Mouse (Mus musculus) testis, adult 2 months (tissue): ENCODE data around the gene Cables2. TPM values are rescaled to one million over a fixed set of nuclear protein-coding genes. Genes with fewer than 3 reads are reported as not detected.
"Not testable (repeated sequence)": the region's sequence is repeated elsewhere in the genome, so short reads cannot be mapped to it uniquely, and the experiment has no call there.

Source experiments
- H3K27ac ChIP-seq: fragments of 200-500 bp; 2 replicates; pipeline ENCODE4 v1.5.1; 2012; ENCODE audit warnings: low read depth, low read length; ENCODE audit not compliant: control insufficient read depth, insufficient read depth
- H3K27me3 ChIP-seq: fragments of 200-500 bp; 2 replicates; pipeline ENCODE4 v1.6.1; 2012; ENCODE audit warnings: mild to moderate bottlenecking, low read length, moderate library complexity; ENCODE audit not compliant: control insufficient read depth, insufficient read depth
- H3K36me3 ChIP-seq: fragments of 200-500 bp; 2 replicates; pipeline ENCODE4 v1.6.1; 2012; ENCODE audit warnings: mild to moderate bottlenecking, low read length; ENCODE audit not compliant: control insufficient read depth, insufficient read depth
- H3K4me1 ChIP-seq: fragments of 200-500 bp; 2 replicates; pipeline ENCODE4 v1.6.1; 2012; ENCODE audit warnings: low read length; ENCODE audit not compliant: control insufficient read depth, insufficient read depth
- H3K4me3 ChIP-seq: fragments of 200-500 bp; 2 replicates; pipeline ENCODE4 v1.5.1; 2012; ENCODE audit warnings: low read depth, mild to moderate bottlenecking, low read length, moderate library complexity, mixed read lengths; ENCODE audit not compliant: control insufficient read depth
- CTCF ChIP-seq: fragments of 200-500 bp; IDR thresholded peaks from 2 replicates; pipeline ENCODE4 v1.5.1; 2012; ENCODE audit warnings: low read depth, mild to moderate bottlenecking, inconsistent platforms, low read length, moderate library complexity; ENCODE audit not compliant: control insufficient read depth, insufficient read depth, insufficient replicate concordance
- POLR2A ChIP-seq: fragments of 200-500 bp; IDR thresholded peaks from 2 replicates; pipeline ENCODE4 v1.6.1; 2012; ENCODE audit warnings: low read depth, mild to moderate bottlenecking, inconsistent platforms, low read length, moderate library complexity; ENCODE audit not compliant: control insufficient read depth
- polyA plus RNA-seq: library from polyadenylated mRNA; depleted of rRNA; stranded (reverse); fragments of >200 nt; gene quantifications from 2 replicates; pipeline ENCODE4 v1.2.3, GENCODE M21; 2012

The Cables2 gene
- polyA plus RNA-seq, 1 experiment = 23.9 TPM

DNA sequence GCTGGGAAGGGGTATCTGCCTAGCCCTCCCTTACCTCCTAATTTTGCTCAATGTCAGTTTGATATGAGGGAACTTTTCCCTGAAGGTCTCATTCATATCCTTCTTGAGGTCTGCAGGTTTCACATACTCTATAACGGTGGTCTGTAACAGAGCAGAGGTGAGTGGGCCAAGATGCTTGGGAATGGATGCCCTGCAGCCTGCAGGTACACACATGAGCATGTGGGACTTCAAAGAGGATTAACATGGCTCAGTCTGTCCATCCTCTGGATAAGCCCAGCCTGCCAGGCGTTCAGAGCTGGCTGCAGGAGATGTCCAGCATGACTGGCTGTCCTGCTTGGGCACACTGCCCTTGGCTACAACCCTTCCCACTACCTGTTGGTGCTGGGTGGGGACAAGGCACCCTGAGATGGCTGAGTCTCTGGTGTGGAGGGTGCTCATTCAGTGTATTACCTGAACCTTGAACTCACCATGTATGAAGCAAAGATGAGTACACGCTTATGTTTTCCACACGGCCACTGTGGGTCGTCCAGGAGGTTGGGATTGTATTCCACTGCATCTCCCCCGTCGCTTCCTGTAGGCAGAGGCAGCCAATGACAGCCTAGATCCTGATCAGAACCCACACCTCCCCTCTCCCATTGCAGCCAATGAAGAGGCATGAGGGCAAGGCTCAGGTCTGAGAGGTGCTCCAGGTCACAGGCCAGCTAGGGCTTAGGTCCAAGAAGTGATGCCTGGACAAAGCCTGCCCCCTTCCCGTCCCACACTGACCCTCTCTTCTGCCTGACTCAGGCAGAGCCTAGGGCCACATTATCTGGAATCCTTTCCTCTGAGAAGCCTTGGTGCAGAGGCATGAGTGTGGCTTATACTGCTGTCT, 12.5 kb downstream of the Cables2 start:
- Histone ChIP-seq H3K4me3 (no peak overlapping the region), H3K27me3 (no peaks in the 10 kb centered on the region), H3K27ac (no peak overlapping the region), H3K36me3 (no peaks in the 10 kb centered on the region; the same call in none of the 2 replicates), H3K4me1 (peaks cover 7% of the 10 kb centered on the region)
- TF ChIP-seq CTCF = no peak

DNA sequence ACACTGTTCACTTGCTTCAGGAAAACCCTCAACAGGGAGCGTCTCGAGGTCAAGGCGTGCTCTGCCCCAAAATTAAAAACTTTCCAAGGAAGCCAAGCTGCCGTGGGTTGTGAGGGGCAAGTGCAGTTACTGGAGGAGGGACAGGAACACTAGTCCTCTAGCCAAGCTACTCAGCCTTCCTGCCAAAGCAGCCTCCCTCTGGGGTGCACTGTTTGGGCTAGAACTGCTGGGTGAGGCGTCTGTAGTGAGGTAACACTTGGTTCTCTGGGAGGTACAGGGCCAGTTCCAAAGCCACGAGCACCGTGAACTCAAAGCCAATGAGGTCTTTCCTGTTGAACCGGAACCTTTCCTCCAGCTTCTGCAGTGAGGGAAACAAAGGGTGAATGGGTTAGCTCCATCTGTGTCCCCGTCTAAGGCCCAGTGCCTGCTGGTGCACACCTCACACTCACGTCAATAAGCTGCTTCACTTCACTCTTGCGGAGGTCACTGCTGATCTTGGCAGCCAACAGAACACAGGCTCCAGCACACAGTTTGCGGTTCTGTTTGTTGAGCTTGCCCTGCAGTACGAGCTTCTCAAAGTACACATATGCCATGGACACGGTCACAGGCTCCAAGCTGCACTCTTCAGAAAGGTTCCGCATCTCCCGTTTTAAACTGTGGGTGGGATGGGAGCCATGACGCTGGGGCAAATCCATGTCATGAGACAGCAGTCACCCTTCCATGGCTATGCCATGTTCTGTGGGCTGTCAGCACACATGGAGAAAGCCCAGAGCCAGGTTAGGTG, 13.3 kb downstream of the Cables2 start:
- peaks cover 10% of the 10 kb centered on the region for H3K4me1 ChIP-seq
- H3K4me3 ChIP-seq, H3K27me3 ChIP-seq, H3K27ac ChIP-seq, H3K36me3 ChIP-seq: not testable (repeated sequence)

- H3K4me3 ChIP-seq, H3K36me3 ChIP-seq, H3K27me3 ChIP-seq, H3K27ac ChIP-seq: not testable (repeated sequence)
- H3K4me1 ChIP-seq = peaks cover 10% of the 10 kb centered on the region
Measured at GRCm38 (mm10) chr2:180258951-180259484, 14.3 kb downstream of the Cables2 start.

- Histone ChIP-seq H3K27ac (no peak overlapping the region), H3K4me3 (peak overlapping the region; percentile 96), H3K4me1 (peaks cover 10% of the 10 kb centered on the region), H3K36me3 (no peaks in the 10 kb centered on the region; the same call in none of the 2 replicates), H3K27me3 (no peaks in the 10 kb centered on the region)
- TF ChIP-seq CTCF (no peak), POLR2A (no peak)
Measured at GRCm38 (mm10) chr2:180257963-180258865, 15.1 kb downstream of the Cables2 start.

DNA sequence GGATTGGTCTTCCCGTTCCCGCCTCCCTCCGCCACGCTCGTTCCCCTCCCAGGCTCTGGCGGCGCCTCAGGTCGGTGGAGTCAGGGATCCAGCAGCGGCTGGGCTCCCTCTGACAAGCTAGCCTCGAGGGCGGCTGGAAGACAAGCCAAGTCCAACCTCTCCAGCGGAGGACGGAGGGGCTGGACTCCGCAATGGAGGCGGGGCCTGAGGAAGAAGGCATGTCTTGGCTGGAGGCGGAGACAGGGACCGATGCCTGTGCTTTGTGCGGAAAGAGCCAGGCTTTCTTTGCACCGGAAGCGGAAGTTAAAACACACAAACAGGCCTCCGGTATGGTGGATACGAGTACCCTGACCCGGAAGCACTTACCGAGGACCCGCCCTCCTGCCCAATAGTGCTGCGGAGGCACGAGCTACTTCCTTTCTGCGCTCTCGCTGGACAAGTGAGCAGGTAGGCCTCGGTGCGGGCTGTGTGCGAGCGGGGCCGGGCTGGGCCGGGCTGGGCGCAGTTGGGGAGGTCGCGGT, 16.2 kb downstream of the Cables2 start, which contains the start of gene Rps21:
Gene Rps21 (plus strand): TSS at position 377 of the 521 bp plus-strand sequence.
- Histone ChIP-seq H3K27me3 (no peaks in the 10 kb centered on the region), H3K4me1 (peaks cover 10% of the 10 kb centered on the region), H3K27ac (peak within 1 kb of the TSS; percentile 84), H3K36me3 (no peaks in the 10 kb centered on the region; the same call in 1 of the 2 replicates), H3K4me3 (peak within 1 kb of the TSS; percentile 96)
- TF ChIP-seq CTCF (no peak), POLR2A (peak; percentile 99)

GRCm38 (mm10) chr2:180256296-180257000, 16.8 kb downstream of the Cables2 start:
- H3K4me3 ChIP-seq = peak overlapping the region; percentile 96
- H3K27ac ChIP-seq = peak overlapping the region; percentile 79
- no peak for TF ChIP-seq CTCF
- no peak for TF ChIP-seq POLR2A

More at GRCm38 (mm10) chr2:180256296-180257000, 16.8 kb downstream of the Cables2 start:
- H3K27me3 ChIP-seq = no peaks in the 10 kb centered on the region
- H3K36me3 ChIP-seq = no peaks in the 10 kb centered on the region; the same call in 1 of the 2 replicates
- H3K4me1 ChIP-seq = peaks cover 10% of the 10 kb centered on the region
